Mouse (Mus musculus): ENCODE results near the gene Cdk13.

DNA sequence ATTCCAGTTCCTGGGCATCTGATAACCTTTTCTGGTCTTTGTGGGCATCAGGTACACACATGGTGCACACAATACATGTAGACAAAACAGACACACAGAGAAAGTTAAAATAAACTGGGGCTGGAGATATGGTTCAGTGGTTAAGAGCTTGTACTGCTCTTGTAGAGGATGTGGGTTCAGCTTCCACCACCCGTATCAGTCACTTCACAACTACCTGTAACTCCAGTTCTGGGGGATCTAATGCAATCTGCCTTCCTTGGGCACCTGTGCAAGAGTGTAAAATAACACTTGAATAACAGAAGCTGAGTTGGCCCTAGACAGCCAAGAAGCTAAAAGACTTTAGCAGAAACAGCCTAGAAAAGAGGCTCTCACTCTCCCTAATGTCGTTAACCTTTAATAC is 12.3 kb upstream of the Cdk13 start:
- TF ChIP-seq POLR2A (IDR thresholded peaks at IDR 0.05; ENCODE audit: insufficient read depth, low read length) (no peak), EP300 (IDR thresholded peaks at IDR 0.05; ENCODE audit: insufficient read depth, low read depth, low read length) (no peak)
